Mouse (Mus musculus) MEL (cell line): ENCODE data around the gene Slc30a3. TPM values are rescaled to one million over a fixed set of nuclear protein-coding genes. Genes with fewer than 3 reads are reported as not detected.

ENCODE experiments used
- DNase-seq: peaks from one replicate; pipeline ENCODE4 v3.0.0; 2011; ENCODE audit warnings: low read depth, low spot score
- H3K27ac ChIP-seq: 2 replicates; pipeline ENCODE4 v1.5.1; 2012; ENCODE audit warnings: low read depth, mild to moderate bottlenecking, control low read depth, low read length, moderate library complexity; ENCODE audit not compliant: control insufficient read depth
- H3K27me3 ChIP-seq, 2 experiments: fragments of 150-350 bp in 1 of 2; sonication (generic) in 1 of 2; 2 replicates each; pipeline ENCODE4 v1.6.1; 2012; ENCODE audit warnings: low read length in 2 of 2, mild to moderate bottlenecking in 2 of 2, improper control_type of control experiment in 1 of 2, moderate library complexity in 1 of 2; ENCODE audit not compliant: insufficient read depth in 2 of 2, control insufficient read depth in 1 of 2
- H3K36me3 ChIP-seq, 2 experiments: 2 replicates each; pipeline ENCODE4 v1.6.1; 2012 to 2014; ENCODE audit warnings: low read length in 2 of 2, improper control_type of control experiment in 1 of 2, inconsistent platforms in 1 of 2, mild to moderate bottlenecking in 1 of 2; ENCODE audit not compliant: insufficient read depth in 2 of 2, control insufficient read depth in 1 of 2
- H3K4me1 ChIP-seq, 2 experiments: fragments of 150-350 bp in 1 of 2; sonication (generic) in 1 of 2; 2 replicates each; pipeline ENCODE4 v1.6.1; 2012; ENCODE audit warnings: low read length in 2 of 2, improper control_type of control experiment in 1 of 2, mild to moderate bottlenecking in 1 of 2; ENCODE audit not compliant: insufficient read depth in 2 of 2, control insufficient read depth in 1 of 2
- H3K4me3 ChIP-seq, 2 experiments: fragments of 150-350 bp in 1 of 2; sonication (generic) in 1 of 2; 2 replicates each; pipeline ENCODE4 v1.5.1; 2012; ENCODE audit warnings: low read depth in 2 of 2, low read length in 2 of 2, mild to moderate bottlenecking in 2 of 2, moderate library complexity in 2 of 2, control low read depth in 1 of 2, improper control_type of control experiment in 1 of 2; ENCODE audit not compliant: control insufficient read depth in 1 of 2, insufficient read depth in 1 of 2
- H3K79me2 ChIP-seq: 2 replicates; pipeline ENCODE4 v1.6.1; 2012; ENCODE audit warnings: mild to moderate bottlenecking, low read length, moderate library complexity; ENCODE audit not compliant: control insufficient read depth, poor library complexity, insufficient read depth
- H3K9ac ChIP-seq: 2 replicates; pipeline ENCODE4 v1.6.1; 2012; ENCODE audit warnings: low read depth, mild to moderate bottlenecking, control low read depth, low read length, moderate library complexity; ENCODE audit not compliant: control insufficient read depth, poor library complexity, severe bottlenecking
- H3K9me3 ChIP-seq: fragments of 150-350 bp; sonication (generic); replicated peaks from 2 replicates; pipeline ENCODE4 v1.6.1; 2012; ENCODE audit warnings: mild to moderate bottlenecking, low read length, improper control_type of control experiment, moderate library complexity; ENCODE audit not compliant: insufficient read depth
- BHLHE40 ChIP-seq: IDR thresholded peaks from 2 replicates; pipeline ENCODE4 v1.6.1; 2012; ENCODE audit warnings: low read depth, mild to moderate bottlenecking, inconsistent platforms, low read length, improper control_type of control experiment, borderline replicate concordance
- CTCF ChIP-seq, 3 experiments: IDR thresholded peaks in 2 of 3; conservative IDR thresholded peaks in 1 of 3; 2 replicates each; pipeline ENCODE4 v1.5.1; 2011 to 2012; ENCODE audit warnings: low read length in 3 of 3, low read depth in 2 of 3, mild to moderate bottlenecking in 2 of 3, improper control_type of control experiment in 1 of 3, inconsistent platforms in 1 of 3, mixed read lengths in 1 of 3, moderate library complexity in 1 of 3; ENCODE audit not compliant: control insufficient read depth in 1 of 3, insufficient read depth in 1 of 3, poor library complexity in 1 of 3, severe bottlenecking in 1 of 3
- E2F4 ChIP-seq: IDR thresholded peaks from 2 replicates; pipeline ENCODE4 v1.6.1; 2011; ENCODE audit warnings: low read depth, low read length, improper control_type of control experiment, borderline replicate concordance
- ELF1 ChIP-seq: IDR thresholded peaks from 2 replicates; pipeline ENCODE4 v1.6.1; 2014; ENCODE audit warnings: low read depth, mild to moderate bottlenecking, inconsistent platforms, low read length, improper control_type of control experiment, moderate library complexity
- EP300 ChIP-seq, 2 experiments: IDR thresholded peaks; 2 replicates each; pipeline ENCODE4 v1.6.1; 2011; ENCODE audit warnings: improper control_type of control experiment in 2 of 2, low read length in 2 of 2, low read depth in 1 of 2, mild to moderate bottlenecking in 1 of 2
- GABPA ChIP-seq: IDR thresholded peaks from 2 replicates; pipeline ENCODE4 v1.6.1; 2012; ENCODE audit warnings: low read depth, mild to moderate bottlenecking, inconsistent platforms, low read length, improper control_type of control experiment, moderate library complexity
- GATA1 ChIP-seq: IDR thresholded peaks from 2 replicates; pipeline ENCODE4 v1.6.1; 2011; ENCODE audit warnings: low read depth, low read length, improper control_type of control experiment
- HCFC1 ChIP-seq: IDR thresholded peaks from 2 replicates; pipeline ENCODE4 v1.6.1; 2012; ENCODE audit warnings: low read depth, mild to moderate bottlenecking, inconsistent platforms, low read length, improper control_type of control experiment, moderate library complexity
- JUND ChIP-seq: IDR thresholded peaks from 2 replicates; pipeline ENCODE4 v1.6.1; 2011; ENCODE audit warnings: low read depth, mild to moderate bottlenecking, improper control_type of control experiment, low read length
- KAT2A ChIP-seq: conservative IDR thresholded peaks from 2 replicates; pipeline ENCODE4 v1.6.1; 2012; ENCODE audit warnings: low read depth, low read length, improper control_type of control experiment, inconsistent platforms
- MAFK ChIP-seq: IDR thresholded peaks from 2 replicates; pipeline ENCODE4 v1.6.1; 2011; ENCODE audit warnings: low read depth, mild to moderate bottlenecking, low read length, improper control_type of control experiment, borderline replicate concordance
- MAX ChIP-seq: IDR thresholded peaks from 2 replicates; pipeline ENCODE4 v1.6.1; 2011; ENCODE audit warnings: low read length, improper control_type of control experiment
- MAZ ChIP-seq: IDR thresholded peaks from 2 replicates; pipeline ENCODE4 v1.6.1; 2012; ENCODE audit warnings: low read depth, mild to moderate bottlenecking, inconsistent platforms, low read length, improper control_type of control experiment
- MEF2A ChIP-seq: IDR thresholded peaks from 2 replicates; pipeline ENCODE4 v1.6.1; 2014; ENCODE audit warnings: low read depth, mild to moderate bottlenecking, inconsistent platforms, low read length, improper control_type of control experiment; ENCODE audit not compliant: poor library complexity, insufficient replicate concordance, severe bottlenecking; ENCODE audit errors: extremely low read depth
- NELFE ChIP-seq: IDR thresholded peaks from 2 replicates; pipeline ENCODE4 v1.6.1; 2011; ENCODE audit warnings: low read depth, low read length, improper control_type of control experiment
- NRF1 ChIP-seq: IDR thresholded peaks from 2 replicates; pipeline ENCODE4 v1.6.1; 2014; ENCODE audit warnings: low read depth, mild to moderate bottlenecking, inconsistent platforms, low read length, improper control_type of control experiment, moderate library complexity; ENCODE audit not compliant: poor library complexity, insufficient read depth, severe bottlenecking
- POLR2A ChIP-seq, 2 experiments: IDR thresholded peaks; 2 replicates each; pipeline ENCODE4 v1.6.1; 2011 to 2012; ENCODE audit warnings: low read length in 2 of 2, mild to moderate bottlenecking in 2 of 2, control low read depth in 1 of 2, improper control_type of control experiment in 1 of 2, low read depth in 1 of 2, moderate library complexity in 1 of 2; ENCODE audit not compliant: control insufficient read depth in 1 of 2, insufficient read depth in 1 of 2, poor library complexity in 1 of 2
- POLR2AphosphoS2 ChIP-seq: IDR thresholded peaks from 2 replicates; pipeline ENCODE4 v1.6.1; 2011; ENCODE audit warnings: low read length, improper control_type of control experiment
- RAD21 ChIP-seq: IDR thresholded peaks from 2 replicates; pipeline ENCODE4 v1.6.1; 2011; ENCODE audit warnings: mild to moderate bottlenecking, low read depth, low read length, improper control_type of control experiment
- SIN3A ChIP-seq: IDR thresholded peaks from 2 replicates; pipeline ENCODE4 v1.6.1; 2012; ENCODE audit warnings: low read length, improper control_type of control experiment, inconsistent platforms
- SMC3 ChIP-seq: IDR thresholded peaks from 2 replicates; pipeline ENCODE4 v1.6.1; 2011; ENCODE audit warnings: low read depth, low read length, improper control_type of control experiment
- TAL1 ChIP-seq: IDR thresholded peaks from 2 replicates; pipeline ENCODE4 v1.6.1; 2012; ENCODE audit warnings: mild to moderate bottlenecking, inconsistent platforms, low read length, moderate library complexity, mixed read lengths
- TBP ChIP-seq: IDR thresholded peaks from 2 replicates; pipeline ENCODE4 v1.8.0; 2011; ENCODE audit warnings: low read depth, low read length, improper control_type of control experiment
- TCF12 ChIP-seq: IDR thresholded peaks from 2 replicates; pipeline ENCODE4 v1.6.1; 2014; ENCODE audit warnings: low read depth, mild to moderate bottlenecking, inconsistent platforms, low read length, improper control_type of control experiment, moderate library complexity
- USF1 ChIP-seq: IDR thresholded peaks from 2 replicates; pipeline ENCODE4 v1.6.1; 2014; ENCODE audit warnings: low read depth, mild to moderate bottlenecking, inconsistent platforms, low read length, improper control_type of control experiment, moderate library complexity
- USF2 ChIP-seq, 2 experiments: IDR thresholded peaks; 2 replicates each; pipeline ENCODE4 v1.6.1; 2011 to 2012; ENCODE audit warnings: improper control_type of control experiment in 2 of 2, low read length in 2 of 2, borderline replicate concordance in 1 of 2, inconsistent platforms in 1 of 2, low read depth in 1 of 2, mild to moderate bottlenecking in 1 of 2; ENCODE audit not compliant: insufficient read depth in 1 of 2
- ZC3H11A ChIP-seq: IDR thresholded peaks from 2 replicates; pipeline ENCODE4 v1.6.1; 2012; ENCODE audit warnings: low read depth, mild to moderate bottlenecking, inconsistent platforms, low read length, improper control_type of control experiment
- ZNF384 ChIP-seq: IDR thresholded peaks from 2 replicates; pipeline ENCODE4 v1.6.1; 2012; ENCODE audit warnings: low read depth, mild to moderate bottlenecking, inconsistent platforms, low read length, improper control_type of control experiment
- polyA plus RNA-seq, 2 experiments: library from polyadenylated mRNA; stranded (reverse) in 1 of 2; unstranded in 1 of 2; fragments of >175 nt in 1 of 2; fragments of >200 nt in 1 of 2; gene quantifications; 2 replicates each; pipeline versions ENCODE4 v1.2.1 to v1.2.4; 2012; ENCODE audit warnings: low replicate concordance in 2 of 2, low read depth in 1 of 2; ENCODE audit not compliant: insufficient read length in 2 of 2, insufficient read depth in 1 of 2, missing spikeins in 1 of 2
- total RNA-seq: library from RNA; depleted of rRNA; stranded (reverse); fragments of 300-350 nt; gene quantifications from 2 replicates; pipeline ENCODE4 v1.2.3, GENCODE M21; 2012

Slc30a3 gene
- total and polyA plus RNA-seq, 3 experiments, result not detected

- Histone ChIP-seq H3K9ac (peak overlapping the region; percentile 52), H3K27me3 (peaks cover 0 to 4% of the 10 kb centered on the region in 2 experiments; a peak in 2 of 4 replicates), H3K4me3 (peak overlapping the region; percentile 23 to 32; a peak in 3 of 4 replicates)
- TF ChIP-seq EP300 (IDR thresholded peaks at IDR 0.05; ENCODE audit: low read depth in 1 of 2, low read length in 2 of 2) (peak; percentile 22 to 50; a peak in 2 of 4 replicates), GATA1 (peak; percentile 76), TAL1 (peak; percentile 16; the same call in 1 of the 2 replicates), USF1 (no peak), NELFE (no peak)
- TF ChIP-seq, all 39 proteins: peak for 3
- H3K4me1 ChIP-seq, result peaks cover 0 to 11% of the 10 kb centered on the region in 2 experiments; a peak in 2 of 4 replicates
- no peaks in the 10 kb centered on the region for H3K9me3 ChIP-seq
- H3K27ac ChIP-seq, result no peak overlapping the region; the same call in 1 of the 2 replicates
- peak; percentile 66 for DNase-seq
- H3K79me2 ChIP-seq, result no peaks in the 10 kb centered on the region
- H3K36me3 ChIP-seq, result peaks cover 0 to 3% of the 10 kb centered on the region in 2 experiments; a peak in 3 of 4 replicates
Observed at GRCm38 (mm10) chr5:31082935-31083625, 25.0 kb downstream of the Slc30a3 start.

- peaks cover 0 to 3% of the 10 kb centered on the region in 2 experiments; a peak in 3 of 4 replicates for H3K36me3 ChIP-seq
- no peak overlapping the region; the same call in 1 of the 2 replicates for H3K27ac ChIP-seq
- H3K4me1 ChIP-seq, result peaks cover 0 to 11% of the 10 kb centered on the region in 2 experiments; a peak in 2 of 4 replicates
- peak overlapping the region; percentile 23 to 32; a peak in 3 of 4 replicates for H3K4me3 ChIP-seq
- H3K9ac ChIP-seq, result peak overlapping the region; percentile 52
- DNase-seq, result peak; percentile 93
- no peaks in the 10 kb centered on the region for H3K9me3 ChIP-seq
- no peak for TF ChIP-seq JUND
- peak; percentile 28; the same call in 1 of the 2 replicates for TF ChIP-seq POLR2AphosphoS2
- no peak for TF ChIP-seq TAL1
- TF ChIP-seq TCF12, result no peak
- TF ChIP-seq EP300 (IDR thresholded peaks at IDR 0.05; ENCODE audit: low read depth in 1 of 2, low read length in 2 of 2), result no peak
- no peak for TF ChIP-seq MEF2A
- TF ChIP-seq ZNF384, result no peak
- no peak for TF ChIP-seq MAX
- TF ChIP-seq USF2 (IDR thresholded peaks at IDR 0.05; ENCODE audit: borderline replicate concordance in 1 of 2, insufficient read depth in 1 of 2, low read depth in 1 of 2, low read length in 2 of 2), result no peak
- peak; percentile 93 to 94 (median 94) for TF ChIP-seq CTCF (IDR thresholded peaks at IDR 0.05 in 2 of 3, conservative IDR thresholded peaks at IDR 0.05 in 1 of 3; ENCODE audit: control insufficient read depth in 1 of 3, insufficient read depth in 1 of 3, low read depth in 2 of 3, low read length in 3 of 3, poor library complexity in 1 of 3, severe bottlenecking in 1 of 3)
- 0 out of 2 replicates have a peak, but pooled peaks have one; percentile 31 for TF ChIP-seq SMC3
- peak in 1 of 2 experiments; percentile 21; a peak in 1 of 4 replicates for TF ChIP-seq POLR2A (IDR thresholded peaks at IDR 0.05; ENCODE audit: control insufficient read depth in 1 of 2, insufficient read depth in 1 of 2, low read depth in 1 of 2, low read length in 2 of 2, poor library complexity in 1 of 2)
- no peak for TF ChIP-seq GABPA
- TF ChIP-seq KAT2A, result no peak
- TF ChIP-seq TBP, result peak; percentile 43; the same call in 1 of the 2 replicates
- no peak for TF ChIP-seq ZC3H11A
- no peak for TF ChIP-seq E2F4
- TF ChIP-seq RAD21, result peak; percentile 45
- TF ChIP-seq MAZ, result no peak
- no peak for TF ChIP-seq MAFK
- TF ChIP-seq USF1, result no peak
- TF ChIP-seq NRF1, result no peak
- TF ChIP-seq HCFC1, result no peak
- peak; percentile 19 for TF ChIP-seq SIN3A
- TF ChIP-seq ELF1, result no peak; the same call in 1 of the 2 replicates
- TF ChIP-seq BHLHE40, result no peak
- no peaks in the 10 kb centered on the region; a peak in 1 of 4 replicates for H3K27me3 ChIP-seq
- H3K79me2 ChIP-seq, result no peaks in the 10 kb centered on the region
Observed at GRCm38 (mm10) chr5:31082355-31082754, 25.7 kb downstream of the Slc30a3 start.
